15 mouse cellular contexts compared by ENCODE assay signal in the genomic region with DNA sequence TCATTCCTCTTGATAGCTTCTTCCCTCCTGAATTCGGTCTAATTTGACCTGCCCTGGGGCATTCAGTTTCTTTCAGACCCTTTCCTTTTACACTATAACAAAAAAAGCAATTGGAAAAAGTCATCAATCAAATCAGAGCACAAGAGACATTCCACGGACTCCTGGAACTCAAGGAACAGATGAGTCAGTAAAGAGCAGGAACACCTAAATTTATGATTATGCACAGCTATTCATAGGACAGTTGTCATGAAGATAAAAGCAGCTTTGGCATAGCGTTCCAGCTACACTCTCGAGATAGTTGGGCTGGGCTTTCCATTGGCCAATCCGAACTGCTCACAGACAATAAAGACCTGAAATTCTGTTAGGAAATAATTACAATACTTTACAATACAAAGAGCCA.
DNase-seq lines count a peak whose midpoint lies in the region; ATAC-seq lines count a peak whose summit lies in the region.
"Had no signal": no experiment of that assay in that cellular context is flagged by ENCODE, and none has a peak within 500 bp of the region (broad histone marks: within the 10 kb centered on the region; RNA-seq: fewer than 3 reads in every experiment).

No protein-coding gene starts in this region.

- peak; percentile 8 for DNase-seq in embryo, embryonic 10.5 days (ENCODE audit: low spot score)
- no peak for DNase-seq in embryo, embryonic 10 days (ENCODE audit: low spot score)
- DNase-seq in 3T3-L1 (ENCODE audit: low read depth, low spot score) (peak; percentile 77), NIH3T3 (ENCODE audit: low read depth) (peak; percentile 21)
- peak; percentile 23 for DNase-seq in mesoderm, embryonic 11.5 days (ENCODE audit: low read depth, low spot score)
- no peak for DNase-seq in spleen, postnatal 36 days (ENCODE audit: low spot score in 2 of 2)
- DNase-seq: adrenal gland, adult 8-10 months; cerebellum, adult 11 months; cerebellum, adult 9-10 months; cerebellum, postnatal 25 days; gastrocnemius, postnatal 14 days; kidney, adult 18-20 months had no signal

- no peak for ATAC-seq in cerebellum, adult (ENCODE audit: insufficient number of reproducible peaks, low FRiP score, low TSS enrichment)
- ATAC-seq: forebrain, embryonic 15.5 days; intestine, embryonic 15.5 days had no signal

Comparison
In these comparisons a context has a peak if more than half of its experiments do, and no peak if none do; other contexts are left out.
1. DNase-seq: peak in embryo, embryonic 10.5 days (single experiment), 3T3-L1 (single experiment), NIH3T3 (single experiment) and mesoderm, embryonic 11.5 days (single experiment); none in embryo, embryonic 10 days (single experiment) and spleen, postnatal 36 days (0 of 2).